Mouse (Mus musculus) liver, embryonic 14.5 days (tissue): ENCODE data around the gene Bspry. TPM values are rescaled to one million over a fixed set of nuclear protein-coding genes. Genes with fewer than 3 reads are reported as not detected.
A peak's percentile ranks its signal among the peaks of the same experiment; 100 is the strongest.

Source experiments
- ATAC-seq: fragments of 200-750 bp; cut with Nextera tagmentation; 2 replicates; pipeline ENCODE4 v1.8.0; 2017; ENCODE audit warnings: moderate number of reproducible peaks, mild to moderate bottlenecking, moderate library complexity; ENCODE audit not compliant: insufficient read depth
- DNase-seq, 3 experiments: peaks; one replicate each; pipeline ENCODE4 v3.0.0-alpha.2; 2012 to 2013; ENCODE audit warnings: low read depth in 3 of 3, low spot score in 3 of 3
- H3K27ac ChIP-seq: fragments of 300-500 bp; sonication (generic); 2 replicates; pipeline ENCODE4 v1.5.1; 2014; ENCODE audit warnings: moderate library complexity, mild to moderate bottlenecking, control low read depth, inconsistent platforms
- H3K27me3 ChIP-seq: fragments of 300-500 bp; sonication (generic); 2 replicates; pipeline ENCODE4 v1.6.1; 2014; ENCODE audit warnings: mild to moderate bottlenecking, low read length, moderate library complexity; ENCODE audit not compliant: control insufficient read depth, insufficient read depth
- H3K36me3 ChIP-seq: fragments of 300-500 bp; sonication (generic); replicated peaks from 2 replicates; pipeline ENCODE4 v1.6.1; 2014; ENCODE audit warnings: low read depth; ENCODE audit not compliant: control insufficient read depth, insufficient read depth
- H3K4me1 ChIP-seq, 2 experiments: fragments of 200-500 bp in 1 of 2; fragments of 300-500 bp in 1 of 2; sonication (generic) in 1 of 2; replicated peaks; 2 replicates each; pipeline ENCODE4 v1.6.1; 2012 to 2014; ENCODE audit warnings: antibody characterized with exemption in 1 of 2, inconsistent platforms in 1 of 2, low read length in 1 of 2; ENCODE audit not compliant: control insufficient read depth in 2 of 2, insufficient read depth in 2 of 2
- H3K4me2 ChIP-seq: fragments of 300-500 bp; sonication (generic); 2 replicates; pipeline ENCODE4 v1.6.1; 2014; ENCODE audit warnings: low read depth, mild to moderate bottlenecking, control low read depth, moderate library complexity
- H3K4me3 ChIP-seq, 2 experiments: fragments of 200-500 bp in 1 of 2; fragments of 300-500 bp in 1 of 2; sonication (generic) in 1 of 2; 2 replicates each; pipeline ENCODE4 v1.5.1; 2012 to 2014; ENCODE audit warnings: low read depth in 2 of 2, low read length in 2 of 2, mild to moderate bottlenecking in 2 of 2, control low read depth in 1 of 2, inconsistent platforms in 1 of 2, moderate library complexity in 1 of 2; ENCODE audit not compliant: insufficient read depth in 1 of 2
- H3K9ac ChIP-seq: fragments of 300-500 bp; sonication (generic); replicated peaks from 2 replicates; pipeline ENCODE4 v1.6.1; 2014; ENCODE audit warnings: mild to moderate bottlenecking, control low read depth, moderate library complexity
- H3K9me3 ChIP-seq: fragments of 300-500 bp; sonication (generic); 2 replicates; pipeline ENCODE4 v1.6.1; 2016; ENCODE audit warnings: low read length, mixed read lengths; ENCODE audit not compliant: control insufficient read depth
- CTCF ChIP-seq: IDR thresholded peaks from 2 replicates; pipeline ENCODE4 v1.5.1; 2016; ENCODE audit warnings: antibody characterized with exemption, low read depth, control low read depth
- EP300 ChIP-seq: IDR thresholded peaks from 2 replicates; pipeline ENCODE4 v1.6.1; 2016; ENCODE audit warnings: antibody characterized with exemption, low read depth
- WGBS: fragments of 180-500 bp; shearing (Covaris S2); extraction: QIAGEN DNeasy Blood & Tissue Kit; methylation state at CpG from one replicate; pipeline ENCODE4 v1.1.7; 2014; ENCODE audit not compliant: insufficient replicate concordance; 5-methylcytosine and 5-hydroxymethylcytosine counted together
- polyA plus RNA-seq, 2 experiments: library from polyadenylated mRNA; depleted of rRNA in 1 of 2; stranded (reverse) in 1 of 2; unstranded in 1 of 2; fragments of >200 nt; fragmentation: Nextera tagmentation in 1 of 2; extraction: Ambion mirVana in 1 of 2; gene quantifications; 2 replicates each; pipeline versions ENCODE4 v1.2.1 to v1.2.3; 2012 to 2014

Gene Bspry
- 0.19 and 0.25 TPM in 2 replicates for polyA plus RNA-seq (2012; rRNA removed)
- polyA plus RNA-seq (2014; fragmentation: Nextera tagmentation; extraction: Ambion mirVana) = 0.17 and 0.23 TPM in 2 replicates

GRCm38 (mm10) chr4:62479937-62480708, at the start of gene Bspry:
Gene Bspry, plus strand, starts transcription at chr4:62480053.
- no peak for TF ChIP-seq CTCF
- ATAC-seq (peak; percentile 68), DNase-seq (no peak)
- Histone ChIP-seq H3K4me1 (peaks cover 12% of the 10 kb centered on the region in 2 experiments), H3K9me3 (no peaks in the 10 kb centered on the region), H3K36me3 (no peaks in the 10 kb centered on the region), H3K27me3 (peaks cover 26% of the 10 kb centered on the region), H3K4me3 (peak within 1 kb of the TSS; percentile 7 to 57), H3K27ac (no peak within 1 kb of the TSS), H3K9ac (no peak within 1 kb of the TSS), H3K4me2 (peak within 1 kb of the TSS; percentile 80)
- WGBS = 2% methylated on average over 71 of the region's 71 CpGs

GRCm38 (mm10) chr4:62430678-62431077, 49.2 kb upstream of the Bspry start:
- no peak for TF ChIP-seq CTCF
- TF ChIP-seq EP300 = no peak
- no peak overlapping the region for H3K4me3 ChIP-seq
- H3K36me3 ChIP-seq = no peaks in the 10 kb centered on the region
- peaks cover 12 to 15% of the 10 kb centered on the region in 2 experiments for H3K4me1 ChIP-seq
- H3K9me3 ChIP-seq = no peaks in the 10 kb centered on the region
- no peaks in the 10 kb centered on the region for H3K27me3 ChIP-seq
- ATAC-seq (no peak), DNase-seq (no peak)
- no peak overlapping the region for H3K4me2 ChIP-seq
- H3K9ac ChIP-seq = no peak overlapping the region
- no peak overlapping the region for H3K27ac ChIP-seq

GRCm38 (mm10) chr4:62431522-62431921, 48.3 kb upstream of the Bspry start:
- Histone ChIP-seq H3K27ac (peak overlapping the region; percentile 58), H3K4me1 (peaks cover 12 to 15% of the 10 kb centered on the region in 2 experiments), H3K9me3 (no peaks in the 10 kb centered on the region), H3K9ac (no peak overlapping the region; the same call in 1 of the 2 replicates), H3K36me3 (no peaks in the 10 kb centered on the region), H3K4me3 (no peak overlapping the region), H3K27me3 (no peaks in the 10 kb centered on the region), H3K4me2 (peak overlapping the region; percentile 38)
- ATAC-seq (peak; percentile 78), DNase-seq (peak; percentile 71 to 77 (median 73))
- 43% methylated on average over 4 of the region's 4 CpGs for WGBS
- TF ChIP-seq EP300 (peak; percentile 42), CTCF (no peak)

- ATAC-seq (no peak), DNase-seq (no peak)
- 56% methylated on average over 7 of the region's 7 CpGs for WGBS
- Histone ChIP-seq H3K27ac (no peak overlapping the region), H3K36me3 (no peaks in the 10 kb centered on the region), H3K9ac (no peak overlapping the region), H3K9me3 (no peaks in the 10 kb centered on the region), H3K4me2 (no peak overlapping the region), H3K27me3 (no peaks in the 10 kb centered on the region), H3K4me3 (no peak overlapping the region), H3K4me1 (peaks cover 12 to 15% of the 10 kb centered on the region in 2 experiments)
- no peak for TF ChIP-seq EP300
- TF ChIP-seq CTCF = no peak
Observed at GRCm38 (mm10) chr4:62433939-62434870, 45.6 kb upstream of the Bspry start.

- Histone ChIP-seq H3K4me3 (no peak within 1 kb of the TSS), H3K27ac (no peak within 1 kb of the TSS), H3K36me3 (no peaks in the 10 kb centered on the region), H3K9ac (no peak within 1 kb of the TSS), H3K4me1 (peaks cover 12 to 15% of the 10 kb centered on the region in 2 experiments), H3K4me2 (no peak within 1 kb of the TSS), H3K27me3 (no peaks in the 10 kb centered on the region), H3K9me3 (no peaks in the 10 kb centered on the region)
- ATAC-seq (no peak), DNase-seq (no peak)
- TF ChIP-seq EP300 (no peak), CTCF (no peak)
- 74% methylated on average over 6 of the region's 6 CpGs for WGBS
Observed at GRCm38 (mm10) chr4:62435081-62435480, 44.8 kb upstream of the Bspry start, which contains the start of gene Rnf183. Gene Rnf183, minus strand, starts transcription at chr4:62435252.
